Mouse (Mus musculus): ENCODE results near the gene Anapc5.

The Anapc5 gene

GRCm38 (mm10) chr5:122770806-122771261, 50.3 kb downstream of the Anapc5 start:
- intact Hi-C loops (cut with DNase I) = no loop called here

DNA sequence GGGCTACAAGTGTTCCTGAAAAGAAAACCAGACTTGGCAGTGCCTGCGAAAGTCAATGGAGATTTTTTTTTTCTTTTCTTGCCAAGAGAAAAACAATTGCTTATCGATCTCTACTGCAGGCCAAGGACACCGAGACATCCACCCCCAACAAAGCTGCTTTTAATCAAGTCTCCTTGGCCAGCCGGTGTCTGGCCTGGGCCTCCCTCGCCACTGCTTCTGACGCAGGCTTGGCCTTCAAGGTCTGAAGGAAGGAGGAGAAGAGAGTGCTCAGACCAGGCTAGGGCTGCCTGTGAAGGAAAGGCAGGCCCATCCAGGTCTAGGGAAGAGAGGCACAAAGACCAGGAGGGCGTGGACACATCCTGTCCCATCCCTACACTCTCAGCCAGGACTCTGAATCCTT, 50.8 kb downstream of the Anapc5 start:
- intact Hi-C loops (cut with DNase I) = no loop called here

GRCm38 (mm10) chr5:122769101-122769568, 52.0 kb downstream of the Anapc5 start:
- intact Hi-C loops (cut with DNase I) = no loop called here

GRCm38 (mm10) chr5:122767283-122767682, 53.9 kb downstream of the Anapc5 start:
- intact Hi-C loops (cut with DNase I) = no loop called here

- intact Hi-C loops (cut with DNase I) = no loop called here
These were observed 57.1 kb downstream of the Anapc5 start for GRCm38 (mm10) chr5:122764032-122764464.

- intact Hi-C loops (cut with DNase I) = no loop called here
These were observed 57.7 kb downstream of the Anapc5 start for GRCm38 (mm10) chr5:122763271-122764031.

DNA sequence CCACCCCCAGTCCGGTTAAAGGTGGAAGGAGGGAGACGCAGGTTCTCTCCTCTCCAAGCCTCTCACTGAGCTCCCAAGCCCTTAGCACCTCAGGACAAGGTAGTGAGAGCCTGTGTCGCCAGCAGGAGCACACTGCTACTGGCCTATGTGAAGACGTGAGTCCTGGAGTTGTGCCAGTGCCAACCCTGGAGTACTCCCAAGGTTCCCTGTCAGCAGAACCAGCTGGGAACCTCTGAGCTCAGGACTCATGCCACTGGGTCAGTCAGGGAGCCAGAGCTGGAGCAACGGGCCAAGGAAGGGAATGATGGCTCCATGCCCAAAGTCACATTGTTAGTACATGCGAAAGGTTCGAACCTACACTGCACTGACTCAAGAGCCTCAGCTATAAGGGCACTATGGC, 64.5 kb downstream of the Anapc5 start:
- intact Hi-C loops (cut with DNase I) = no loop called here

- intact Hi-C loops (cut with DNase I) = no loop called here
These were observed 65.0 kb downstream of the Anapc5 start for GRCm38 (mm10) chr5:122756144-122756543.

DNA sequence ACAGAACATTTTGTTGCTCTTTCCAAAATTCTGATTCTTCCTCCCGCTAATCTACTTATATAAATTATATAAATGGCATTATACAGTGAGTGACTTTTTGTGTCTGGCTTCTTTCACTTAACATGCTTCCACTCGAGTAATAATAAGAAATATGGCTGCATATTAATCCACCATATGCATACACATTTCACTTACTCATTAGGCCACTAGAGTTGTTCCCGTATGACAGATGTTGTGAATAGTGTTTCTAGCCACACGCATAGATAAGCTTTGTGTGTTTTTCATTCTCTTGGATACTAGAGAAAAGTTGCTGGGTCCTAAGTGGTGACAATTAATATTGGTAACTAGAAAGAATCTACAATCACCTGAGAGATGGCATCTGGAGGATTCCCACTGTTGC, 65.5 kb downstream of the Anapc5 start:
- intact Hi-C loops (cut with DNase I) = no loop called here

DNA sequence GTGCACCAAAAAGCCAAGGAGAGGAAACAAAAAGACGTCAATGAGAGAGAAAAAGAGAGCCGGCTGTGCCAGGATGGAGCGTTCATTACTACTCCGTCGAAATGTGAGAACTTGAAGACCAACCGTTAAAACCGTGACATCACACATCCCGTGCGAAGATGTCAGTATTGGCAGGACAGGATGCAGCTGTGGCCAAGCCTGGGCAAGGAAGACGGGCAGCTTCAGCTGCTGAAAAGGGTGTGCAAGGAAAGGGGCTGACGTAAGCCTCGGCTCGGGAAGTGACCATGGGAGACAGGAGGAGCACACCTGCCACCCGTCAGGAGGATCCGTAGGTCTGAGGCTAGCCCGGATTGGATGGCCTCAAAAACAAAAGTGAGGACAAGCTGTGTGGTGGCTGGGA, 66.7 kb downstream of the Anapc5 start:
- intact Hi-C loops (cut with DNase I) = no loop called here

DNA sequence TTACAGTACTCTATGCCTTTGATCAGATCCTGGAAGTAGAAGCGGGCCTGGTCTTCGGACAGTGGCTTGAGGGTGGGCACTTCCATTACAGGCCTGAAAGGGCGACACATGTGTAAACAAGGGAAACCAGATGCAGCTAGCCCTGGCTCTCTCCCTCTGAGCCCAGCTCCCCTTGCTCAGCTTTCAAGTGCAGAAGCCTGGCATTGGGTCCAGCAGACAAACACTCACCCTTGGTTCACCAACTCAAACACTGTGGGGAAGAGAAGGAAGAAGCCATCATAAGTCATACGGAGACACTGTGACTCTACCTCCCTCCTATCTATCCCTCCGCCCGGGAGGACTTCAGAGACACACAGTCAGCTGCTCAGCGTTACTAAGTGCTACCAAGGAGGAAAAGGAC, 73.2 kb downstream of the Anapc5 start:
- intact Hi-C loops (cut with DNase I) = no loop called here

DNA sequence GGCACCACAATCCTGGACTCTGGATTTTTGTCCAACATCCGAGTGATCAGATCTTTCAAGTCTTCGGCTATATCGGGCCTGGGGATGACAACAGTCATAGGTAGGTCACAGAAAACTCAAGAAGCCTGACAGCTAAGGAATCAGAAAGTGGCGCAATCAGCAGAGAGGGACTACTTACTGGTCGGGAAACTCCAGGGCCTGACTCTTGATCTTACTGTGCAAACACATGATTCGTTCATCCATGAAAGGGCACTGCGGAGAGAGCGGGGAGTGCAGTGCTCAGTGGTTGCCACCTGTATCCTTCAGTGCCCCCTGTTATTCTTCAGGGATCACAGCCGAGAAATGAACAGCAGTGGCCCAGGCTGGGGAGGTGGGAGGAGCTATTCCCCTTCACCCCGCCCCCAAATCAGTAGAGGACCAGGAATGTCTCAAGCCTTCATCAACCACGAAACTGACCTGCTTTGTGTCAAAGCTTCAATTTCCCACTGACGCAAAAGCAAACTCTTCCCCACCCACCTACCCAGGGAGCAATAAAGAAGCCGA, 77.2 kb downstream of the Anapc5 start:
- intact Hi-C loops (cut with DNase I) = no loop called here
